Mouse (Mus musculus): ENCODE results near the gene Nubpl. TPM values are rescaled to one million over a fixed set of nuclear protein-coding genes. Genes with fewer than 3 reads are reported as not detected.

The Nubpl gene
- polyA plus RNA-seq, 1 experiment from 2014 or later, result 6.3 TPM

DNA sequence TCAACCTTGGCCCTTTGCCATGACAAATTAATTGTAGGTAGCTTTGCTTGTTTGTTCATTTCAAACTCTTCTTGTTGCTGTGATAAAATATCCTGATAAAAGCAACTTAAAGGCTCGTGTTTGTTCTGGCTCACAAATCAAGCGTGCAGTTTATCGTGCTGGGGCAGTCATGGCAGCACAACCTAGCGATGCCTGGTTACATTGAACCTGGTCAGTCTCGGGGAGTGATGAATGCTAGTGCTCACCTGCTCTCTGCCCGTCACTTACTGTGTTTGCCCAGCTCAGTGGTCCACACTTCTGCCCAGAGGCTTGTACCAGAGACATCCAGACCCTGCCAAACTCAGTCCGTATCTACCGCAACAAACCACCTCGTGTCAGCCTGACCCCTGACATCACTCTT, 149.9 kb downstream of the Nubpl start:
- CTCF ChIA-PET, result interaction anchor here (0.9 kb wide), 1 partner anchor 13 kb away, joined by 3 read pairs; no protein-coding TSS in a partner anchor
- no peak for TF ChIP-seq CTCF (IDR thresholded peaks at IDR 0.05)
- H3K27me3 ChIP-seq, result no peaks in the 10 kb centered on the region
- in situ Hi-C loops (cut with MboI; ENCODE audit: low pct_unique_long_range_greater_than_20kb), result no loop called here
- DNase-seq (ENCODE audit: low read depth, low spot score) (no peak), ATAC-seq (no peak)
- POLR2A ChIA-PET, result interaction anchor here (0.7 kb wide), 1 partner anchor 197 kb away, joined by 4 read pairs; no protein-coding TSS in a partner anchor

DNA sequence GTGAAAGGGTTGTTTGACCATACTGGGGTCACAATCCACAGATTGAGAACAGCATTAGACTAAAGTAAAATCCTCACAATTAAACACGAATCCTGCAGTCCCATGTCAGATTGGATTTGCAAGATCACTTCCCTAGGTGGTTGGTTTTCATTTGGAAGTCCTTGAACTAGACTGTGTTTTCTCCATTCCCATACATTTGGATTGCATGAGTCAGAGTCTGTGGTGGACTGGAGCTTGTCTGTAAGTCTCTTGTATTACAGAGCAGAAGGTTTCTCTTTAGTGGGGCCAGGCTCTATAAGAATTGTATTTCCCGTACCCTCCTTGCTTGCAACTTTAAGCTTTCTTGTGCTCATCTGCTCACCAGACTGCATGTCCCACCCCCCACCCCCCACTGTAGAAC, 151.0 kb downstream of the Nubpl start:
- CTCF ChIA-PET, result no interaction called here
- no peak for DNase-seq (ENCODE audit: low read depth, low spot score)
- in situ Hi-C loops (cut with MboI; ENCODE audit: low pct_unique_long_range_greater_than_20kb), result no loop called here
- no peaks in the 10 kb centered on the region for H3K27me3 ChIP-seq
- no peak for ATAC-seq
- POLR2A ChIA-PET, result no interaction called here
- no peak for TF ChIP-seq CTCF (IDR thresholded peaks at IDR 0.05)

- CTCF ChIA-PET, result no interaction called here
- no peaks in the 10 kb centered on the region for H3K27me3 ChIP-seq
- DNase-seq (ENCODE audit: low read depth, low spot score) (no peak), ATAC-seq (no peak)
- in situ Hi-C loops (cut with MboI; ENCODE audit: low pct_unique_long_range_greater_than_20kb), result no loop called here
- TF ChIP-seq CTCF (IDR thresholded peaks at IDR 0.05), result no peak
- POLR2A ChIA-PET, result no interaction called here
Observed at GRCm38 (mm10) chr12:52254089-52254488, 156.6 kb downstream of the Nubpl start.

DNA sequence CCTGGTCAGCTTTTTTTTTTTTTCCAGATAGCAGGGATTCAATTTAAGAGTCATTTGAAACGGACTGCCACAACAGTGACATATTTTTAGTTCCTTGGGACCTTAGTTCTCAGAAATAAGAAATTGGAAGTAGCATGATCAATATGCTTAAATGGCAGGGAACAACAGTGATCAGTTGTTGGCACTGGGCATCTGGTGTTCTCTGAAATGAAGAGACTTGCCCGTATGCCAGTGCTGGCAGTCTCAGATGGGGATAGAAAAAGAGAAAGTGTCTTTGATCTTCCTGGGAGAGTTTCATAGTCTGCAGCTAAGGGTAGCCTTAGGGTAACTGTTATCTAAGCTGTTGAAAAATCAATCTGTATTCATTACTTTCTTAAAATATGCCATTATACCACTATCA, 170.6 kb downstream of the Nubpl start:
- H3K27me3 ChIP-seq, result no peaks in the 10 kb centered on the region
- DNase-seq (ENCODE audit: low read depth, low spot score) (no peak), ATAC-seq (no peak)
- ChIA-PET POLR2A (no interaction called here), CTCF (no interaction called here)
- TF ChIP-seq CTCF (IDR thresholded peaks at IDR 0.05), result no peak
- in situ Hi-C loops (cut with MboI; ENCODE audit: low pct_unique_long_range_greater_than_20kb), result no loop called here

- no peak for ATAC-seq
- no peak for TF ChIP-seq CTCF (IDR thresholded peaks at IDR 0.05)
- CTCF ChIA-PET, result interaction anchor here (1.3 kb wide), 1 partner anchor 82 kb away, joined by 4 read pairs; no protein-coding TSS in a partner anchor
- DNase-seq (ENCODE audit: low read depth, low spot score), result no peak
- POLR2A ChIA-PET, result no interaction called here
- in situ Hi-C loops (cut with MboI; ENCODE audit: low pct_unique_long_range_greater_than_20kb), result no loop called here
- H3K27me3 ChIP-seq, result no peaks in the 10 kb centered on the region
Observed at GRCm38 (mm10) chr12:52272828-52273227, 175.3 kb downstream of the Nubpl start.

DNA sequence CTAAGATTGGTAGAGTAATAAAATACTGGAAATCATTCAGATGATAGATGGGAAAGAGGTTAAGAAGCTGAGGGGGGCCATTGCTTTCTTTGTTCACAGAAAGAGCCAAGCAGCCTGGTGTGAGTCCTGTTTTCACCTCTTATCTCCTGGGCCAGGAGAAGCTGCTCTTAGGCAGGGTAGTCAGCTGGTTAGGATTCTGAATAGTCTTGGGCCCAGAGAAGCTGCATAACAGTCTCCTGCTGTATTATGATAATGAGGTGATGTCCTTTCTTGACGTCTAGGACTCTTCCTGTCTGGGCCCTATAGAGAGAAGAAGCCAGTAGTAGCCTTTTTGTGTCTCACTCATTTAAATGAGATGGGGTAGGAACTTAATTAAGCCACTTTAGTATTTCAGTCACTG, 178.8 kb downstream of the Nubpl start:
- DNase-seq (ENCODE audit: low read depth, low spot score) (no peak), ATAC-seq (no peak)
- POLR2A ChIA-PET, result no interaction called here
- no peak for TF ChIP-seq CTCF (IDR thresholded peaks at IDR 0.05)
- in situ Hi-C loops (cut with MboI; ENCODE audit: low pct_unique_long_range_greater_than_20kb), result no loop called here
- H3K27me3 ChIP-seq, result no peaks in the 10 kb centered on the region
- CTCF ChIA-PET, result interaction anchor here (1.0 kb wide), 1 partner anchor 8 kb away, joined by 3 read pairs; no protein-coding TSS in a partner anchor

DNA sequence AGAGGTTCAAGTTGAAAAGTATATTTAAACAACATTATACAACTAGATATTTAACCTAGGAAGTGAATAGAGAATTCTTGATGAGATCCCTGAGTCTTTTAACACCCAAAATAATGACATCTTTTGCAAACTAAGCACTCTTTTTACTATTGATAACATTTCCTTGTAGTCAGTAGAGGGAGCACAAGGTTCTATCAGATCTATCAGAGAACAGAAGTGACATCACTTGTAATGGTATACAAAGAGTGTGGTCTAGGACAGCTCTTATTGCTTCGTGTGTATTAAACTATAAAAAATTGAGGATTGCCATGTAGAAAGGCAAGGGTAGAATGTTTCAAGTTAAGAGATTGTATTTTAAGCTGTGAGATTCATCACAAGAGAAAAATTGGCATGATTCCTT, 183.7 kb downstream of the Nubpl start:
- no peak for DNase-seq (ENCODE audit: low read depth, low spot score)
- CTCF ChIA-PET, result no interaction called here
- no peaks in the 10 kb centered on the region for H3K27me3 ChIP-seq
- TF ChIP-seq CTCF (IDR thresholded peaks at IDR 0.05), result no peak
- POLR2A ChIA-PET, result no interaction called here
- in situ Hi-C loops (cut with MboI; ENCODE audit: low pct_unique_long_range_greater_than_20kb), result no loop called here
- no peak for ATAC-seq

DNA sequence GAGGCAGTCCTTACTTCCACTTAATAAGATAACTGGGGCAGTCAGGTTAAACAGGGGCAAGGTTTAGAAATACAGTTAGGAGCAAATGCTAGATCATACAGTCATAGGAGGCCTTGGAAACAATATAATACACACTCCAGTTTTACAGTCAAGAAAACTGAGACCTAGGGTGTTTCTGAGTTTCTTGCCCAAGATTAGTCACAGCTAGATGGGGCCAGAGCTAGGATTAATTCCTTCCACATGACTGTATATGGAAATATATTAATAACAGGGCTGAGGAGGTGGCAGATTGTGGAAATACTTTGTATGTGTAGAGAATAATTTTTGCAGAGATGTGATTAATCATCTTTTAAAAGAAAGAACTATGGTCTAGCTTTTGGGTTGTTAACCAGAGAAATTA, 186.9 kb downstream of the Nubpl start:
- ChIA-PET POLR2A (no interaction called here), CTCF (interaction anchor here (1.0 kb wide), 1 partner anchor 9 kb away, joined by 3 read pairs; no protein-coding TSS in a partner anchor)
- no peaks in the 10 kb centered on the region for H3K27me3 ChIP-seq
- TF ChIP-seq CTCF (IDR thresholded peaks at IDR 0.05), result no peak
- ATAC-seq, result no peak
- in situ Hi-C loops (cut with MboI; ENCODE audit: low pct_unique_long_range_greater_than_20kb), result no loop called here
- no peak for DNase-seq (ENCODE audit: low read depth, low spot score)

DNA sequence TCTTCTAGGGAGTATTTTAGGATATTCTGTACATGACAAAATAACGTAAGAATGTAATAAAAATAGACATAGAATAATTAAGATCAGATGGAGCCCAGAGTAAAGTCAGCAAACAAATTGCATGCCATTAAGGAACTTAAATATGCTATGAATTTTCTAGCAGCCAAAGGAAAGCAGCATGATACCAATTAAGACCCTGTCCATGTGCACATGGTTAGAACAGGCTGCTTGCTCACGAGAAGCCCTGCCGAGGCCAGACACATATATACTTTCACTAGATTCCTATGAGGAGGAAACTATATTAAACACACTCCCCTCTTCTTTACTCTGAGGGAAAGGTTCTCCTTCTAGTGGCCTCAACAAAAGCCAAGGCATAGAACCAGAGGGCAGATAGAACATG, 189.3 kb downstream of the Nubpl start:
- H3K27me3 ChIP-seq, result no peaks in the 10 kb centered on the region
- ChIA-PET POLR2A (no interaction called here), CTCF (no interaction called here)
- no peak for DNase-seq (ENCODE audit: low read depth, low spot score)
- ATAC-seq, result no peak
- TF ChIP-seq CTCF (IDR thresholded peaks at IDR 0.05), result no peak
- in situ Hi-C loops (cut with MboI; ENCODE audit: low pct_unique_long_range_greater_than_20kb), result no loop called here

GRCm38 (mm10) chr12:52288537-52288936, 191.0 kb downstream of the Nubpl start:
- H3K27me3 ChIP-seq, result no peaks in the 10 kb centered on the region
- ATAC-seq (no peak), DNase-seq (ENCODE audit: low read depth, low spot score) (no peak)
- CTCF ChIA-PET, result no interaction called here
- TF ChIP-seq CTCF (IDR thresholded peaks at IDR 0.05), result no peak
- POLR2A ChIA-PET, result no interaction called here
- in situ Hi-C loops (cut with MboI; ENCODE audit: low pct_unique_long_range_greater_than_20kb), result no loop called here

GRCm38 (mm10) chr12:52288941-52289567, 191.5 kb downstream of the Nubpl start:
- ATAC-seq, result no peak
- ChIA-PET POLR2A (no interaction called here), CTCF (no interaction called here)
- DNase-seq (ENCODE audit: low read depth, low spot score), result no peak
- no peaks in the 10 kb centered on the region for H3K27me3 ChIP-seq
- in situ Hi-C loops (cut with MboI; ENCODE audit: low pct_unique_long_range_greater_than_20kb), result no loop called here
- no peak for TF ChIP-seq CTCF (IDR thresholded peaks at IDR 0.05)

GRCm38 (mm10) chr12:52289594-52289993, 192.1 kb downstream of the Nubpl start:
- CTCF ChIA-PET, result interaction anchor here (1.1 kb wide), 1 partner anchor 10 kb away, joined by 3 read pairs; no protein-coding TSS in a partner anchor
- H3K27me3 ChIP-seq, result no peaks in the 10 kb centered on the region
- in situ Hi-C loops (cut with MboI; ENCODE audit: low pct_unique_long_range_greater_than_20kb), result no loop called here
- DNase-seq (ENCODE audit: low read depth, low spot score), result no peak
- POLR2A ChIA-PET, result no interaction called here
- ATAC-seq, result no peak
- TF ChIP-seq CTCF (IDR thresholded peaks at IDR 0.05), result no peak

Data from Patski (cell line).